Mouse (Mus musculus) hindbrain, embryonic 14.5 days (tissue): ENCODE measurements around the gene Baz2b. TPM values are rescaled to one million over a fixed set of nuclear protein-coding genes. Genes with fewer than 3 reads are reported as not detected.

ENCODE experiments used
- ATAC-seq: fragments of 200-750 bp; cut with Nextera tagmentation; 2 replicates; pipeline ENCODE4 v1.8.0; 2017; ENCODE audit warnings: moderate number of reproducible peaks, mild to moderate bottlenecking, moderate TSS enrichment, moderate library complexity; ENCODE audit not compliant: low FRiP score
- DNase-seq: peaks from one replicate; pipeline ENCODE4 v3.0.0-alpha.2; 2015; ENCODE audit warnings: low spot score
- H3K27ac ChIP-seq: fragments of 300-500 bp; sonication (generic); 2 replicates; pipeline ENCODE4 v1.5.1; 2014; ENCODE audit warnings: mild to moderate bottlenecking, moderate library complexity
- H3K27me3 ChIP-seq: fragments of 300-500 bp; sonication (generic); 2 replicates; pipeline ENCODE4 v1.6.1; 2014; ENCODE audit warnings: mild to moderate bottlenecking, low read length, mixed read lengths; ENCODE audit not compliant: control insufficient read depth, insufficient read depth
- H3K36me3 ChIP-seq: fragments of 300-500 bp; sonication (generic); replicated peaks from 2 replicates; pipeline ENCODE4 v1.6.1; 2014; ENCODE audit not compliant: control insufficient read depth, insufficient read depth
- H3K4me1 ChIP-seq: fragments of 300-500 bp; sonication (generic); replicated peaks from 2 replicates; pipeline ENCODE4 v1.6.1; 2014; ENCODE audit warnings: antibody characterized with exemption, low read length, mixed read lengths; ENCODE audit not compliant: control insufficient read depth, insufficient read depth
- H3K4me2 ChIP-seq: fragments of 300-500 bp; sonication (generic); replicated peaks from 2 replicates; pipeline ENCODE4 v1.6.1; 2014; ENCODE audit warnings: mild to moderate bottlenecking, moderate library complexity
- H3K4me3 ChIP-seq: fragments of 300-500 bp; sonication (generic); replicated peaks from 2 replicates; pipeline ENCODE4 v1.5.1; 2014; ENCODE audit warnings: mild to moderate bottlenecking, low read length
- H3K9ac ChIP-seq: fragments of 300-500 bp; sonication (generic); 2 replicates; pipeline ENCODE4 v1.6.1; 2014
- H3K9me3 ChIP-seq: fragments of 300-500 bp; sonication (generic); 2 replicates; pipeline ENCODE4 v1.6.1; 2016; ENCODE audit warnings: low read length; ENCODE audit not compliant: control insufficient read depth
- WGBS: fragments of 180-500 bp; shearing (Covaris S2); extraction: QIAGEN DNeasy Blood & Tissue Kit; methylation state at CpG from one replicate; pipeline ENCODE4 v1.1.7; 2014; 5-methylcytosine and 5-hydroxymethylcytosine counted together
- polyA plus RNA-seq: library from polyadenylated mRNA; unstranded; fragments of >200 nt; fragmentation: Nextera tagmentation; extraction: Ambion mirVana; gene quantifications from 2 replicates; pipeline ENCODE4 v1.2.1, GENCODE M21; 2014

The Baz2b gene
- polyA plus RNA-seq, 1 experiment from 2014 or later = 81.2 TPM

DNA sequence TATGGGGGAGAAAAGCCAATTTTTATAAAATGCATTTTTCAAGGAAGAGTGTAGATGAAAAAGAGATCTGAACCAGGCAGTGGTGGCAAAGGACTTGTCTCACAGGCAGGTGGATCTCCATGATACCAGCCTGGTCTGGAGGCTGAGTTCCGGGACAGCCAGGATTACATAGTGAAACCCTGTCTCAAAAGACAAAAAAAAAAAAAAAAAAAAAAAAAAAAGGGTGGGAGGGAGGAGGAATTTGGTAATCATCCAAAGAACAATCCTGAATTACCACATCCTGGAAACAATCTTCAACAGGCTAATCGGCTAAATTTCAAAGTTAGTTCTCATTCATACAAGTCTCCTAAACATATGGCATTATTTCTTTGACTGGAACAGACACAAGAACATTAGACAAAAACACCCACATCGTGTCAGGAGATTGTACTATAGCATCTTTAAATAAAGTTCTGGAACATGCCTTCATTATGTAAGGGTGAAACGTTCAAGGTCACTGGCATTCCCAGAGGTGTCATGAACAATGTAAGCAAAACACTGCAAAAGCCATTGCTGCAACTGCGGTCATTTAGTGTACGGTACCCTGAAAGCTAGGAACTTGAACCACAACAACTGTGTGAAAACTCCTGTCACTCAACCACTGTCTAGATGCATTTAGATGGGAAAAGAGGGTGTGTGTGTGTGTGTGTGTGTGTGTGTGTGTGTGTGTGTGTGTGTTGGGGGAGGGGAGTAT is 230.0 kb downstream of the Baz2b start:
- Histone ChIP-seq H3K27me3 (no peaks in the 10 kb centered on the region), H3K4me1 (no peaks in the 10 kb centered on the region), H3K9me3 (no peaks in the 10 kb centered on the region), H3K27ac (no peak overlapping the region), H3K4me2 (no peak overlapping the region), H3K4me3 (no peak overlapping the region), H3K36me3 (peaks cover 31% of the 10 kb centered on the region), H3K9ac (no peak overlapping the region)
- no peak for DNase-seq
- ATAC-seq = no peak
- WGBS = 62% methylated on average over 6 of the region's 6 CpGs

GRCm38 (mm10) chr2:59976680-59977079 is 233.0 kb downstream of the Baz2b start:
- DNase-seq (no peak), ATAC-seq (no peak)
- Histone ChIP-seq H3K4me2 (no peak overlapping the region), H3K27me3 (no peaks in the 10 kb centered on the region), H3K4me3 (no peak overlapping the region), H3K27ac (no peak overlapping the region), H3K9ac (no peak overlapping the region), H3K36me3 (peaks cover 27% of the 10 kb centered on the region), H3K9me3 (no peaks in the 10 kb centered on the region), H3K4me1 (no peaks in the 10 kb centered on the region)
- 92% methylated on average over 5 of the region's 5 CpGs for WGBS

GRCm38 (mm10) chr2:59975772-59976171 is 233.9 kb downstream of the Baz2b start:
- 97% methylated on average over 6 of the region's 6 CpGs for WGBS
- ATAC-seq = no peak
- Histone ChIP-seq H3K9me3 (no peaks in the 10 kb centered on the region), H3K27ac (no peak overlapping the region), H3K4me1 (no peaks in the 10 kb centered on the region), H3K4me2 (no peak overlapping the region), H3K9ac (no peak overlapping the region), H3K4me3 (no peak overlapping the region), H3K27me3 (no peaks in the 10 kb centered on the region), H3K36me3 (peaks cover 27% of the 10 kb centered on the region)
- no peak for DNase-seq

- DNase-seq (no peak), ATAC-seq (no peak)
- Histone ChIP-seq H3K9me3 (no peaks in the 10 kb centered on the region), H3K27me3 (no peaks in the 10 kb centered on the region), H3K9ac (no peak overlapping the region), H3K4me2 (no peak overlapping the region), H3K4me1 (no peaks in the 10 kb centered on the region), H3K4me3 (no peak overlapping the region), H3K36me3 (peaks cover 31% of the 10 kb centered on the region), H3K27ac (no peak overlapping the region)
- WGBS = 94% methylated on average over 5 of the region's 5 CpGs
Measured at GRCm38 (mm10) chr2:59973962-59974361, 235.7 kb downstream of the Baz2b start.

- ATAC-seq = no peak
Measured at GRCm38 (mm10) chr2:59973104-59973641, 236.5 kb downstream of the Baz2b start.

GRCm38 (mm10) chr2:59970511-59970910 is 239.1 kb downstream of the Baz2b start:
- Histone ChIP-seq H3K4me3 (no peak overlapping the region), H3K27ac (no peak overlapping the region), H3K9me3 (no peaks in the 10 kb centered on the region), H3K9ac (no peak overlapping the region), H3K4me1 (no peaks in the 10 kb centered on the region), H3K4me2 (no peak overlapping the region), H3K27me3 (no peaks in the 10 kb centered on the region), H3K36me3 (peaks cover 29% of the 10 kb centered on the region)
- DNase-seq (no peak), ATAC-seq (no peak)
- 71% methylated on average over 9 of the region's 9 CpGs for WGBS

More at GRCm38 (mm10) chr2:59973104-59973641, 236.5 kb downstream of the Baz2b start:
- peaks cover 39% of the 10 kb centered on the region for H3K36me3 ChIP-seq
- no peak overlapping the region for H3K4me2 ChIP-seq
- no peaks in the 10 kb centered on the region for H3K4me1 ChIP-seq
- H3K9ac ChIP-seq = no peak overlapping the region
- no peak for DNase-seq
- H3K27me3 ChIP-seq = no peaks in the 10 kb centered on the region
- H3K4me3 ChIP-seq = no peak overlapping the region
- H3K9me3 ChIP-seq = no peaks in the 10 kb centered on the region
- H3K27ac ChIP-seq = no peak overlapping the region
- 92% methylated on average over 4 of the region's 4 CpGs for WGBS

DNA sequence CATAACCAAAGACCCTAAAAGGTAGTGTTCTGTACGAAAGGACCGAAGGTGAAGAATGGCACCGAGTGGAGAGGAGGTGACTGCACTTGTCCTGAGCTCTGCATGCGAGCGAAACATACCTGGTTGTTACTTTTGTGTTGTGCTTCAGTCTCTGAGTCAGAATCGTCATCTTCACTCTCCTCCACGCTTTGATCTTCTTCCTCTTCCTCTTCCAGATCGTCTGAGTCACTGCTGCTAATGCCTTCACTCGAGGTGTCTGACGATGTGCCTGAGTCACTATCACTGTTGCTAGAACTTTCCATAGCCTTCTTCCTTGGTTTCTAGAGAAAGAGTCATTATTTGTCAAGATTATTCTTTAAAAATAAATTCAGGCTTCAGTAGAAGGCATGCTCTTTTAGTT is 240.5 kb downstream of the Baz2b start:
- H3K27ac ChIP-seq = no peak overlapping the region
- WGBS = 92% methylated on average over 10 of the region's 10 CpGs
- H3K4me2 ChIP-seq = no peak overlapping the region
- DNase-seq (no peak), ATAC-seq (no peak)
- no peak overlapping the region for H3K9ac ChIP-seq
- H3K27me3 ChIP-seq = no peaks in the 10 kb centered on the region
- H3K4me3 ChIP-seq = no peak overlapping the region
- H3K4me1 ChIP-seq = no peaks in the 10 kb centered on the region
- no peaks in the 10 kb centered on the region for H3K9me3 ChIP-seq
- H3K36me3 ChIP-seq = peaks cover 25% of the 10 kb centered on the region

DNA sequence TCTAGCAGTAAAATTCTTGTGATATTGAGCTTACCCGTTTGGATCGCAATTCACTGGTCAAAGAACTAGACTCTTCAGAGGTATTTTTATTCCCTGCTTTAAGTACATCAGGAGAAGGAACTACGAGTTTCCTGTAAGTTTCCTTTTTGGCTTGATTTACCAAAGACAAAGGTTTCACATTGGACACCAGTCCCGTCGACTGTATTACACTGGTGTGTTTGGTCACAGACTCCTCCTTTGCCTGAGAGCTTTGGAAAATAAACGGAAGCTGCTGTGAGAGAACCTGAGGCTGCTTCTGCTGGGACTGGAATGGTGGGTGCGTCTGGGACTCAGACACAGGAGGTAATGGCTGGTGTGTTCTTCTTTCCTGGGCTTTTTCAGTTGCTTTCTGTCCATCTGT is 241.0 kb downstream of the Baz2b start:
- 88% methylated on average over 7 of the region's 7 CpGs for WGBS
- H3K9ac ChIP-seq = no peak overlapping the region
- H3K36me3 ChIP-seq = peaks cover 25% of the 10 kb centered on the region
- H3K27ac ChIP-seq = no peak overlapping the region
- H3K4me2 ChIP-seq = no peak overlapping the region
- ATAC-seq = no peak
- H3K4me1 ChIP-seq = no peaks in the 10 kb centered on the region
- no peak for DNase-seq
- H3K4me3 ChIP-seq = no peak overlapping the region
- no peaks in the 10 kb centered on the region for H3K9me3 ChIP-seq
- no peaks in the 10 kb centered on the region for H3K27me3 ChIP-seq

DNA sequence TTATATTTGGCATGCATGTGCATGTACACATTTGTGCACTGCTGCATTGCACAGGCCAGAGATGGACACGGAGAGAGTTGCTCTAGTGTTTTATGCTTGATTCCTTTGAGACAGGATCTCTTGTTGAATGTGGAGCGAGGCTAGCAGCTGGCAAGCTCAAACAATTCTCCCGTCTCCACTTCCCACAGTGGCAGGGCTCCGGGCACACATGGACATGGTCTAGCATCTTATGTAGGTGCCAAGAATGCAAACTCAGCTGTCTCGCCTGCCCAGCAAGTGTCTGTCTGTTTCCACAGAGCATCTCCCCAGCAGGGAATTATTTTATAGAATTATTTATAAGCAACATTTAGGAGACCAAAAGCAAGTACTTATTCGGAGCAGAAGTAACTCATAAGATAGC is 243.2 kb downstream of the Baz2b start:
- no peak overlapping the region for H3K9ac ChIP-seq
- no peaks in the 10 kb centered on the region for H3K27me3 ChIP-seq
- ATAC-seq (no peak), DNase-seq (no peak)
- no peaks in the 10 kb centered on the region for H3K9me3 ChIP-seq
- H3K4me3 ChIP-seq = no peak overlapping the region
- peaks cover 36% of the 10 kb centered on the region for H3K36me3 ChIP-seq
- no peak overlapping the region for H3K4me2 ChIP-seq
- H3K4me1 ChIP-seq = no peaks in the 10 kb centered on the region
- H3K27ac ChIP-seq = no peak overlapping the region
- WGBS = 74% methylated on average over 6 of the region's 6 CpGs
